Mouse (Mus musculus): ENCODE data around the gene Arrb1. TPM values are rescaled to one million over a fixed set of nuclear protein-coding genes. Genes with fewer than 3 reads are reported as not detected.

The Arrb1 gene
- polyA plus RNA-seq, 1 experiment, result 14.9 TPM

GRCm38 (mm10) chr7:99606766-99607165 is 71.5 kb downstream of the Arrb1 start:
- TF ChIP-seq POLR2A (IDR thresholded peaks at IDR 0.05; ENCODE audit: control insufficient read depth, low read depth, low read length) (no peak), CTCF (IDR thresholded peaks at IDR 0.05; ENCODE audit: control insufficient read depth, insufficient read depth, insufficient replicate concordance, low read depth, low read length) (no peak)
- Histone ChIP-seq H3K36me3 (ENCODE audit: control insufficient read depth, insufficient read depth, low read length) (no peaks in the 10 kb centered on the region), H3K4me1 (ENCODE audit: control insufficient read depth, insufficient read depth, low read length) (no peaks in the 10 kb centered on the region), H3K4me3 (ENCODE audit: control insufficient read depth, low read depth, low read length) (no peak overlapping the region), H3K27me3 (ENCODE audit: control insufficient read depth, insufficient read depth, low read length) (no peaks in the 10 kb centered on the region), H3K27ac (ENCODE audit: control insufficient read depth, insufficient read depth, low read depth, low read length) (no peak overlapping the region)

GRCm38 (mm10) chr7:99607632-99608031 is 72.4 kb downstream of the Arrb1 start:
- Histone ChIP-seq H3K36me3 (ENCODE audit: control insufficient read depth, insufficient read depth, low read length) (no peaks in the 10 kb centered on the region), H3K4me1 (ENCODE audit: control insufficient read depth, insufficient read depth, low read length) (no peaks in the 10 kb centered on the region), H3K27ac (ENCODE audit: control insufficient read depth, insufficient read depth, low read depth, low read length) (no peak overlapping the region), H3K4me3 (ENCODE audit: control insufficient read depth, low read depth, low read length) (no peak overlapping the region), H3K27me3 (ENCODE audit: control insufficient read depth, insufficient read depth, low read length) (no peaks in the 10 kb centered on the region)
- no peak for TF ChIP-seq POLR2A (IDR thresholded peaks at IDR 0.05; ENCODE audit: control insufficient read depth, low read depth, low read length)
- TF ChIP-seq CTCF (IDR thresholded peaks at IDR 0.05; ENCODE audit: control insufficient read depth, insufficient read depth, insufficient replicate concordance, low read depth, low read length), result no peak

- TF ChIP-seq CTCF (IDR thresholded peaks at IDR 0.05; ENCODE audit: control insufficient read depth, insufficient read depth, insufficient replicate concordance, low read depth, low read length), result peak; percentile 41; the same call in 1 of the 2 replicates
- no peak for TF ChIP-seq POLR2A (IDR thresholded peaks at IDR 0.05; ENCODE audit: control insufficient read depth, low read depth, low read length)
- no peaks in the 10 kb centered on the region for H3K27me3 ChIP-seq (ENCODE audit: control insufficient read depth, insufficient read depth, low read length)
- H3K4me1 ChIP-seq (ENCODE audit: control insufficient read depth, insufficient read depth, low read length), result no peaks in the 10 kb centered on the region
- no peak overlapping the region for H3K4me3 ChIP-seq (ENCODE audit: control insufficient read depth, low read depth, low read length)
- no peak overlapping the region for H3K27ac ChIP-seq (ENCODE audit: control insufficient read depth, insufficient read depth, low read depth, low read length)
- H3K36me3 ChIP-seq (ENCODE audit: control insufficient read depth, insufficient read depth, low read length), result no peaks in the 10 kb centered on the region
Measured at GRCm38 (mm10) chr7:99618264-99618663, 83.0 kb downstream of the Arrb1 start.

DNA sequence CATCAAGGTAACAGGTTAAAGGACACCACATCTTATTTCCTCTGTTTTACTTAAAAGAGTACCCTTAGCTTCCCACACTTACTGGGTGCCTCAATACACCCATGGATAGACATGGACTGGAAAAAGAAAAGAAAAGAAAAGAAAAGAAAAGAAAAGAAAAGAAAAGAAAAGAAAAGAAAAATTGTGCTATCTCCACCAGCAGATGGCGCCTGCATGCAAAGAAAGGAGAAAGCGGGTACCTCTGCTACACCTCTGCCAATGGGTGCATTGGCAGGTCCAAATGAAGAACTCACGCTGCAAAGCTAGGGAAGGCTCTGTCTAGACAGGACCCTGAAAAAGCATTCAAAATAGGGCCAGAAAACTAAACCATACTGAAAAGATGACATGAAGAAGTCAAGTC is 83.6 kb downstream of the Arrb1 start:
- Histone ChIP-seq H3K4me3 (ENCODE audit: control insufficient read depth, low read depth, low read length) (no peak overlapping the region), H3K4me1 (ENCODE audit: control insufficient read depth, insufficient read depth, low read length) (no peaks in the 10 kb centered on the region), H3K36me3 (ENCODE audit: control insufficient read depth, insufficient read depth, low read length) (no peaks in the 10 kb centered on the region), H3K27me3 (ENCODE audit: control insufficient read depth, insufficient read depth, low read length) (no peaks in the 10 kb centered on the region), H3K27ac (ENCODE audit: control insufficient read depth, insufficient read depth, low read depth, low read length) (no peak overlapping the region)
- TF ChIP-seq POLR2A (IDR thresholded peaks at IDR 0.05; ENCODE audit: control insufficient read depth, low read depth, low read length) (no peak), CTCF (IDR thresholded peaks at IDR 0.05; ENCODE audit: control insufficient read depth, insufficient read depth, insufficient replicate concordance, low read depth, low read length) (peak; percentile 24; the same call in 1 of the 2 replicates)

DNA sequence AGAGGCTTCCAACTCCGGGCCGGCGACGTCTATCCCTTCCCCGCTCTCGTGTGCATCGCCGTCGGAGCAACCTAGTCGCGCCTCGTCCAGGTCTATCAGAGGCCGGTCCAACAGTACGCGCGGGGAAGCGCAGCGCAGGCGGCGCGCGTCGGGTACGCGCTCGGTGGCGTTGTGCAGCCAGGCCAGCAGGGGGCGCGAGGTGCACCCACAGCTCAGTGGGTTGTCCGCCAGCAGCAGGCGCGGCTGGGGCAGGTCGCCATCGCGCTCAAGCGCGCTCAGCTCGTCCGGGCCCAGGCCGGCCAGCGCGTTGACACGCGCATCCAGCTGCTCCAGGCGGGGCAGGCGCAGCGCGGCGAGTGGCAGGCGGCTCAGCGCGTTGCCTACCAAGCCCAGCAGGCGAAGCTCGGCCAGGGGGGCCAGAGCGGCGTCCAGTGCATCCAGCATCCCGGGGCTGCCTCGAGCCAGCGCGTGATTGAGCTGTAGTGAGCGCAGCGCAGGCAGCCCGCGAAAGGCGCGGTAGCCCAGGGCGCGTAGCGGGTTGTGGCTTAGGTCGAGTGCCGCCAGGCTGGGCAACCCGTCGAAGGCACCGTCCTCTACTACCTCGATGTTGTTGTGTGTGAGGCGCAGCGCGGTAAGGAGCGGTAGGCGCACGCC is 90.6 kb downstream of the Arrb1 start:
- Histone ChIP-seq H3K36me3 (ENCODE audit: control insufficient read depth, insufficient read depth, low read length) (no peaks in the 10 kb centered on the region), H3K27ac (ENCODE audit: control insufficient read depth, insufficient read depth, low read depth, low read length) (no peak overlapping the region), H3K27me3 (ENCODE audit: control insufficient read depth, insufficient read depth, low read length) (no peaks in the 10 kb centered on the region), H3K4me3 (ENCODE audit: control insufficient read depth, low read depth, low read length) (peak overlapping the region; percentile 63), H3K4me1 (ENCODE audit: control insufficient read depth, insufficient read depth, low read length) (peaks cover 12% of the 10 kb centered on the region)
- TF ChIP-seq POLR2A (IDR thresholded peaks at IDR 0.05; ENCODE audit: control insufficient read depth, low read depth, low read length), result 0 out of 2 replicates have a peak, but pooled peaks have one; percentile 48
- peak; percentile 91 for TF ChIP-seq CTCF (IDR thresholded peaks at IDR 0.05; ENCODE audit: control insufficient read depth, insufficient read depth, insufficient replicate concordance, low read depth, low read length)

GRCm38 (mm10) chr7:99626376-99627270 is 91.4 kb downstream of the Arrb1 start, which contains the start of gene Tpbgl:
Tpbgl (minus strand) TSS chr7:99627103.
- Histone ChIP-seq H3K4me1 (ENCODE audit: control insufficient read depth, insufficient read depth, low read length) (peaks cover 12% of the 10 kb centered on the region), H3K27me3 (ENCODE audit: control insufficient read depth, insufficient read depth, low read length) (no peaks in the 10 kb centered on the region), H3K27ac (ENCODE audit: control insufficient read depth, insufficient read depth, low read depth, low read length) (0 out of 2 replicates have a peak within 1 kb of the TSS, but pooled peaks have one; percentile 11), H3K36me3 (ENCODE audit: control insufficient read depth, insufficient read depth, low read length) (no peaks in the 10 kb centered on the region), H3K4me3 (ENCODE audit: control insufficient read depth, low read depth, low read length) (peak within 1 kb of the TSS; percentile 63)
- TF ChIP-seq POLR2A (IDR thresholded peaks at IDR 0.05; ENCODE audit: control insufficient read depth, low read depth, low read length) (no peak; the same call in 1 of the 2 replicates), CTCF (IDR thresholded peaks at IDR 0.05; ENCODE audit: control insufficient read depth, insufficient read depth, insufficient replicate concordance, low read depth, low read length) (no peak)

DNA sequence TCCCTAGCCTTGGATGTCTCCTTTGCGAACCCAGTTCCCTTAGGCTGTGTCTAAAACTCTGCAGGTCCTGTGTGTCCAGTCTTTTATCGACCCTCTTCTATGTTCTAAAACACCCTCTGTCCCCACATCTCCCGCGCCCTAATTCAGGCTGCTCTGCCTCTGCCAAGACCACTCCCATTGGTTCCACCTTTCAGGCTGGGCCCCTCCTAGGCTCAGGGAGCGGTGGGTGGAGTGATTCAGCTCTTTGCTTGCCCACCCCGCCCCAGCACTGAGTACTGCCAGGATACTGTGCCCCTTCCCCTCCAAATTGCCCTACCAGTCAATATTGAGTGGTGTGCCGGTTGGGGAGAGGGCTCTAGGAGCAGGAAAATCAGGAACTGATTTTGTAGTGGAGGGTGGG is 92.1 kb downstream of the Arrb1 start:
- no peak overlapping the region for H3K27ac ChIP-seq (ENCODE audit: control insufficient read depth, insufficient read depth, low read depth, low read length)
- TF ChIP-seq POLR2A (IDR thresholded peaks at IDR 0.05; ENCODE audit: control insufficient read depth, low read depth, low read length) (no peak), CTCF (IDR thresholded peaks at IDR 0.05; ENCODE audit: control insufficient read depth, insufficient read depth, insufficient replicate concordance, low read depth, low read length) (no peak)
- H3K27me3 ChIP-seq (ENCODE audit: control insufficient read depth, insufficient read depth, low read length), result no peaks in the 10 kb centered on the region
- peaks cover 12% of the 10 kb centered on the region for H3K4me1 ChIP-seq (ENCODE audit: control insufficient read depth, insufficient read depth, low read length)
- H3K36me3 ChIP-seq (ENCODE audit: control insufficient read depth, insufficient read depth, low read length), result no peaks in the 10 kb centered on the region
- no peak overlapping the region for H3K4me3 ChIP-seq (ENCODE audit: control insufficient read depth, low read depth, low read length)

Data from testis, adult 2 months (tissue).